Comparison of ENCODE assay signal across 24 mouse cellular contexts in genomic region chr12:13067295-13067694, GRCm38 (mm10).
DNase-seq lines count a peak whose midpoint lies in the region; ATAC-seq and TF ChIP-seq lines count a peak whose summit lies in the region.
"Had no signal": no experiment of that assay in that cellular context is flagged by ENCODE, and none has a peak within 500 bp of the region (broad histone marks: within the 10 kb centered on the region; RNA-seq: fewer than 3 reads in every experiment).

No protein-coding gene starts in this region.

- no peak overlapping the region for H3K4me2 ChIP-seq in forebrain, embryonic 16.5 days (ENCODE audit: low read length)
- no peak overlapping the region for H3K4me2 ChIP-seq in forebrain, embryonic 11.5 days (ENCODE audit: low read depth, low read length, severe bottlenecking)
- H3K4me2 ChIP-seq in kidney, postnatal 0 days (ENCODE audit: low read length), result no peak overlapping the region
- H3K4me2 ChIP-seq: heart, embryonic 13.5 days; hindbrain, embryonic 14.5 days; liver, embryonic 12.5 days; midbrain, embryonic 12.5 days; stomach, embryonic 15.5 days had no signal

- no peaks in the 10 kb centered on the region for H3K27me3 ChIP-seq in forebrain, embryonic 16.5 days (replicated peaks; ENCODE audit: control insufficient read depth, insufficient read depth, low read length)
- H3K27me3 ChIP-seq in forebrain, embryonic 11.5 days (ENCODE audit: control insufficient read depth, insufficient read depth, low read length), result no peaks in the 10 kb centered on the region
- no peaks in the 10 kb centered on the region for H3K27me3 ChIP-seq in kidney, postnatal 0 days (ENCODE audit: insufficient read depth, low read length)
- H3K27me3 ChIP-seq: heart, embryonic 13.5 days; liver, embryonic 12.5 days; midbrain, embryonic 12.5 days; stomach, embryonic 15.5 days had no signal

- ATAC-seq in forebrain, embryonic 16.5 days, result peak; percentile 55
- ATAC-seq in forebrain, embryonic 11.5 days (replicated peaks; ENCODE audit: low FRiP score), result no peak
- no peak for ATAC-seq in kidney, postnatal 0 days (replicated peaks; ENCODE audit: low FRiP score, low read depth)
- ATAC-seq: liver, embryonic 12.5 days; liver, postnatal 0 days had no signal

- H3K4me1 ChIP-seq in forebrain, embryonic 16.5 days (replicated peaks; ENCODE audit: control insufficient read depth, insufficient read depth, low read length), result peaks cover 12% of the 10 kb centered on the region
- no peaks in the 10 kb centered on the region for H3K4me1 ChIP-seq in forebrain, embryonic 11.5 days (replicated peaks; ENCODE audit: control insufficient read depth, insufficient read depth, low read length)
- H3K4me1 ChIP-seq in kidney, postnatal 0 days (replicated peaks; ENCODE audit: insufficient read depth, low read length), result no peaks in the 10 kb centered on the region
- H3K4me1 ChIP-seq: midbrain, embryonic 12.5 days; stomach, embryonic 15.5 days had no signal

- H3K9me3 ChIP-seq in forebrain, embryonic 16.5 days (ENCODE audit: control insufficient read depth, low read length), result no peaks in the 10 kb centered on the region
- H3K9me3 ChIP-seq in forebrain, embryonic 11.5 days (ENCODE audit: control insufficient read depth, low read length), result no peaks in the 10 kb centered on the region; the same call in 1 of the 2 replicates
- no peaks in the 10 kb centered on the region for H3K9me3 ChIP-seq in kidney, postnatal 0 days (replicated peaks; ENCODE audit: low read length)
- H3K9me3 ChIP-seq: liver, embryonic 12.5 days; midbrain, embryonic 12.5 days; stomach, embryonic 15.5 days had no signal

- no peak overlapping the region for H3K27ac ChIP-seq in forebrain, embryonic 16.5 days (ENCODE audit: low read length)
- no peak overlapping the region for H3K27ac ChIP-seq in forebrain, embryonic 11.5 days (ENCODE audit: low read depth, low read length)
- 0 out of 2 replicates have a peak overlapping the region, but pooled peaks have one; percentile 15 for H3K27ac ChIP-seq in kidney, postnatal 0 days
- no peak overlapping the region for H3K27ac ChIP-seq in gastrocnemius, adult 2 months
- H3K27ac ChIP-seq: heart, adult 2 months; heart, embryonic 13.5 days; hindbrain, embryonic 14.5 days; liver, embryonic 12.5 days; midbrain, embryonic 12.5 days; stomach, embryonic 15.5 days had no signal

- WGBS in forebrain, embryonic 16.5 days, result 41% methylated on average over 5 of the region's 5 CpGs
- 60% methylated on average over 5 of the region's 5 CpGs for WGBS in forebrain, embryonic 11.5 days
- WGBS in kidney, postnatal 0 days, result 53% methylated on average over 5 of the region's 5 CpGs

- no peak for DNase-seq in forebrain, embryonic 11.5 days (ENCODE audit: low spot score)
- no peak for DNase-seq in kidney, postnatal 0 days (ENCODE audit: low spot score)
- no peak for DNase-seq in kidney, adult 18-20 months
- peak; percentile 73 for DNase-seq in ES-CJ7 (ENCODE audit: low read depth, low spot score)
- DNase-seq in ZHBTc4 (ENCODE audit: low read depth, low spot score), result peak; percentile 53
- DNase-seq in gastrocnemius, adult 2 months, result no peak
- DNase-seq: adrenal gland, adult 8-10 months; cerebellum, adult 11 months; cerebellum, adult 9-10 months; cerebellum, postnatal 36 days; heart, adult 2 months; heart, postnatal 10 days; kidney, adult 11 months; liver, postnatal 0 days; lung, postnatal 4 days; right cerebral cortex, postnatal 25 days had no signal

- no peak for TF ChIP-seq CTCF in kidney, postnatal 0 days (IDR thresholded peaks at IDR 0.05; ENCODE audit: low read depth)
- no peak for TF ChIP-seq CTCF in gastrocnemius, adult 2 months (IDR thresholded peaks at IDR 0.05)

- H3K9ac ChIP-seq in forebrain, embryonic 16.5 days (replicated peaks; ENCODE audit: low read depth, low read length), result no peak overlapping the region
- H3K9ac ChIP-seq in forebrain, embryonic 11.5 days (ENCODE audit: low read length), result no peak overlapping the region
- no peak overlapping the region for H3K9ac ChIP-seq in kidney, postnatal 0 days (ENCODE audit: low read depth, low read length)
- H3K9ac ChIP-seq: heart, embryonic 13.5 days; hindbrain, embryonic 14.5 days; liver, embryonic 12.5 days; liver, postnatal 0 days; midbrain, embryonic 12.5 days; stomach, embryonic 15.5 days had no signal

- no peak overlapping the region for H3K4me3 ChIP-seq in forebrain, embryonic 16.5 days (replicated peaks; ENCODE audit: low read length)
- no peak overlapping the region for H3K4me3 ChIP-seq in forebrain, embryonic 11.5 days (ENCODE audit: low read depth, low read length)
- no peak overlapping the region for H3K4me3 ChIP-seq in kidney, postnatal 0 days (replicated peaks; ENCODE audit: low read depth, low read length)
- no peak overlapping the region for H3K4me3 ChIP-seq in gastrocnemius, adult 2 months
- H3K4me3 ChIP-seq: heart, adult 2 months; heart, embryonic 13.5 days; liver, embryonic 12.5 days; megakaryocyte, embryonic 14.5 days; midbrain, embryonic 12.5 days; myocyte; stomach, embryonic 15.5 days had no signal

- no peaks in the 10 kb centered on the region for H3K36me3 ChIP-seq in forebrain, embryonic 16.5 days (ENCODE audit: control insufficient read depth, insufficient read depth)
- H3K36me3 ChIP-seq in forebrain, embryonic 11.5 days (ENCODE audit: control insufficient read depth, insufficient read depth, low read length), result no peaks in the 10 kb centered on the region
- H3K36me3 ChIP-seq in kidney, postnatal 0 days (ENCODE audit: insufficient read depth, low read length), result no peaks in the 10 kb centered on the region
- H3K36me3 ChIP-seq: heart, embryonic 13.5 days; liver, embryonic 12.5 days; midbrain, embryonic 12.5 days; stomach, embryonic 15.5 days had no signal

- intact Hi-C loops in gastrocnemius, adult 2 months (cut with DNase I), result no loop called here

Comparison
In these comparisons a context has a peak if more than half of its experiments do, and no peak if none do; other contexts are left out.
1. DNase-seq: peak in ES-CJ7 (single experiment) and ZHBTc4 (single experiment); none in forebrain, embryonic 11.5 days (single experiment), kidney, postnatal 0 days (single experiment), kidney, adult 18-20 months (single experiment) and gastrocnemius, adult 2 months (single experiment).